Mouse (Mus musculus) brain, embryonic 14.5 days (tissue): Measurements from ENCODE around the gene Rnf220. TPM values are rescaled to one million over a fixed set of nuclear protein-coding genes. Genes with fewer than 3 reads are reported as not detected.

Source experiments
- DNase-seq: peaks from one replicate; pipeline ENCODE4 v3.0.0-alpha.2; 2011; ENCODE audit warnings: low read depth
- CTCF ChIP-seq: fragments of 200-500 bp; IDR thresholded peaks from 2 replicates; pipeline ENCODE4 v1.5.1; 2012; ENCODE audit warnings: inconsistent platforms, mild to moderate bottlenecking, moderate library complexity, borderline replicate concordance; ENCODE audit not compliant: insufficient read depth, insufficient read length; ENCODE audit errors: extremely low read depth
- POLR2A ChIP-seq: fragments of 200-500 bp; IDR thresholded peaks from 2 replicates; pipeline ENCODE4 v1.6.1; 2012; ENCODE audit warnings: mild to moderate bottlenecking, inconsistent platforms, borderline replicate concordance; ENCODE audit not compliant: poor library complexity, insufficient read depth, insufficient read length, severe bottlenecking; ENCODE audit errors: extremely low read depth
- polyA plus RNA-seq: library from polyadenylated mRNA; depleted of rRNA; stranded (reverse); fragments of >200 nt; gene quantifications from 2 replicates; pipeline ENCODE4 v1.2.3, GENCODE M21; 2012

Rnf220 gene
- polyA plus RNA-seq, 1 experiment = 183 TPM

- TF ChIP-seq CTCF = no peak
- no peak for TF ChIP-seq POLR2A
- DNase-seq = peak; percentile 81
Observed at GRCm38 (mm10) chr4:117405211-117405610, 91.6 kb downstream of the Rnf220 start.

DNA sequence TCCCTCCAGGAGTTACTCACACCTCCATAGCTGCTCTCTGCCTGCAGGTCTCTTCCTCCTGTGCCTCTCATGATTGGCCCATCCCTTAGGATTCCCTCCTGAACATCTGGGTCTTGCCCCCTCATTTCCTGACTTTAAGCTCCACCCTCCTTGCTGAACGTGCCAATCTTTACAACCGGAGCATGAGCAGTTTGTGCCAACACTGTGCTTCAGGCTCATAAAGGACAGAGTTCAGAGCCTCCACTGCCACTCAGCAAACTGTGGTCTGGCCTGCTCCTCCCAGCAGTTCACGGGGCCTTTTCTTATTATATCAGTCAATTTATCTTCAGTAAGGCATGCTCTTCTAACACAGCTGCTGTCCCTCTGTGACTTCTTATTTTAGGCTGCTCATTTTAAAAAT, 93.4 kb downstream of the Rnf220 start:
- no peak for DNase-seq
- TF ChIP-seq POLR2A = no peak
- TF ChIP-seq CTCF = no peak

DNA sequence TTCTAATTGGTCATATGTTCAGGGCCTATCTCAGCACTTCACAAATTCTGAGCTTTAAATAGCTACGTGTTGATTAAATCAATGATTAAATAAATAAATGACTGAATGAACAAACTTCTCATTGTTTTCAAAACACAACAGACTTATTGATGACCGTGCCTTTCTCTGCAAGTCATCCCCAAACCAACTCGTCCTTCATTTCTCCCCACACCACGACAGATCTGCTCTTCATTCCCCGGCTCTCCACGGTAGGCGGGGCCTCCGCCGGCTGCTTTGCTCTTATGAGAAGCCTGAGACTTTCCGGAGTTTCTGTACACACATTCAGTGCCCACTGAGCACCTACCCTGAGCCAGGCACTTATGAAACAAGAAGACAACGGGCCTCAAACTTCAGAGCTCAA, 99.7 kb downstream of the Rnf220 start:
- TF ChIP-seq CTCF (no peak), POLR2A (no peak)
- no peak for DNase-seq

GRCm38 (mm10) chr4:117393027-117393426, 103.8 kb downstream of the Rnf220 start:
- TF ChIP-seq CTCF = no peak
- TF ChIP-seq POLR2A = no peak
- no peak for DNase-seq

- DNase-seq = no peak
- TF ChIP-seq POLR2A (no peak), CTCF (no peak)
Observed at GRCm38 (mm10) chr4:117392391-117392790, 104.5 kb downstream of the Rnf220 start.

GRCm38 (mm10) chr4:117391966-117392365, 104.9 kb downstream of the Rnf220 start:
- TF ChIP-seq CTCF = no peak
- TF ChIP-seq POLR2A = no peak
- peak; percentile 49 for DNase-seq

DNA sequence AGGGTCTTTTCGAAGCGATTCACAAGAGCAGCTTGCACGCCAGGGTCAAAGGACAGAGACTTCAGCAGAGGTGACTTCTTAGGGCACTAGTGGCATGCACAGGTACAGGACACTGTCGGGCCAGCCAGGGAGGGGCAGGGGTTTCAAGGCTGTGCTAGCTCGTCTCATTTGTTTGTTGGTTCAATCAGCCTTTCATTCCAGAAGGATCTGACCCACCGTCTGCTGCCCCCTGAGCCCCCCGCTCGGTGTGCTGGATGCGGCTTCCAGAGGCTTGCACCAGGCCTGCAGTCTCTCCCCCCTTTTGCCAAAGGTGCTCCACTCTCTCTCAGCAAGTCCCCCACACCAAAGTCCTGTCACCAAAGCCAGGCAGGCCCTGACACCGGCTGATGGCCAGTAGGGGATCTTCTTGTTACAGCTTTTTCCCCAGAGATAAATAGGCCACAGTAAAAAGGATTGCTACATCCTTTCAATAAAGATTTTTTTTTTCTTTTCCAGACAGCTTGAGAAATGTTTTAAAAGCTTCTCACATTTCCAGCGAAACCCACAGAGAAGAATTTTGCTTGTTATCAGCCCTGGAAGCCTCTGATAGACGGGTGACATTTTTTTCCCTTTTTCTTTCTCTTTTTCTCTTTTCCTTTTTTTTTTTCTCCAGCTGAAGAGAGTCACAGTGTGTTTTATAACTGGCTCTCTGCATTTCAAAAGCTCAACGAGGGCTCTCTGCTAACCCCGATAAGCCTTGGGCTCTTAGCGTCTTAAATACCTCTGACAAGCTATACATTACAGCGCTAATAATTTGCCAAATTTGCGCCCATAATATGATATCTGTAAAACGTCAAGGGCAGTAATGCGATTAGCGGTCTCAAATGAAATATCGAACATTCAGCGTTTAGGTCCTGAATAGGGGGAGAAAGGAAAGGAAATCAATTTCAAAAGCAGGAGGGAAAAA, 105.7 kb downstream of the Rnf220 start:
- DNase-seq = peak; percentile 66
- no peak for TF ChIP-seq POLR2A
- TF ChIP-seq CTCF = no peak

DNA sequence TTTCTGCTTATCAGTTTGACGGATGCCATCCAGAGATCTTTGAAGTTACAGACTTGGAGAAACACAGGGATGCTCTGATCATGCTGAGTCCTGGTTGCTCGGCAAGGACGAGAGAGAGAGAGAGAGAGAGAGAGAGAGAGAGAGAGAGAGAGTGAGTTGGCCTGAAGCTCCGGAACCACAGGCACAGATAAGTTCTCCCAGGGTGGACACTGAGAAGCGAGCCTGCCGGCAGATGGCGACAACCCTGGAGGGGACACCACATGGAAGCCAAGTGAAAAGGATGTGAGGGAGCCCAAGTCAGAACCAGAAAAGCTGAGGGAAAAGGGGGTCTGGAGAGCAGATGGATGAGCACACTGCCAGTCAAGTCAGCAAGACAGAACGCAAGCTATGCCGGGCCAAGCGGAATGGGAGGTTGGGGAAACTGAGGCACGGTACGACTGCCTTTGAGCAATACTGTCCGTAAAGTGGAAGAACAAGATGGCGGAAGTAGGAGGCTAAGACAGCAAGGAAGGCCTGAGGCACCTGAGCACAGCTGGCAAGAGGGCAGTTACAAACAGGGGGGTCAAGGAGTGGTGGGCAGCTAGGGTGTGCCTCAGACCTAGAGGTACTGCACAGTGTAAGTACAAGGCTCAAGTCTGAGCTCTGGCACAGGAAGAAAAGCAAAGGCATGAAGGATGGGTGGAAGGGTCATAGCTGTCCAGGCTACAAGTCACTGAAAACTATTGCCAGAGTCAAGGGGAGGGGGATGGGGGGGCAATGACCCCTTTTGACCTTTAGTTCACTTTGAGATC, 107.4 kb downstream of the Rnf220 start:
- TF ChIP-seq CTCF (peak; percentile 35; the same call in 1 of the 2 replicates), POLR2A (no peak)
- no peak for DNase-seq

DNA sequence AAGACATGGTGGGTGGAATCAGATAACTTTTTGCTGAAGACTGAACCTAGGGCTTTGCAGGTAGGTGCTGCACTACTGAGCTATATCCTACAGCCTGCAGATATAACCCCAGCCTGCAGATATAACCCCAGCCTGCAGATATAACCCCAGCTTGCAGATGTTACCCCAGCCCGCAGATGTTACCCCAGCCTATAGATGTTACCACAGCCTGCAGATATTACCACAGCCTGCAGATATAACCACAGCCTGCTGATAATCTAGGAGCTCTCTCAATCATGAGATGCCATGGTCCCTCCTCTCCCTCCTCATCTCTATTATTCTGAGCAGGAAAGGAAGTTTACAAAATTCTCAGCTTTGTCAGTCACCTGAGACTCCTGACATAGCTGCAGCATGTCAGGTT, 111.6 kb downstream of the Rnf220 start:
- TF ChIP-seq CTCF (no peak), POLR2A (no peak)
- no peak for DNase-seq

DNA sequence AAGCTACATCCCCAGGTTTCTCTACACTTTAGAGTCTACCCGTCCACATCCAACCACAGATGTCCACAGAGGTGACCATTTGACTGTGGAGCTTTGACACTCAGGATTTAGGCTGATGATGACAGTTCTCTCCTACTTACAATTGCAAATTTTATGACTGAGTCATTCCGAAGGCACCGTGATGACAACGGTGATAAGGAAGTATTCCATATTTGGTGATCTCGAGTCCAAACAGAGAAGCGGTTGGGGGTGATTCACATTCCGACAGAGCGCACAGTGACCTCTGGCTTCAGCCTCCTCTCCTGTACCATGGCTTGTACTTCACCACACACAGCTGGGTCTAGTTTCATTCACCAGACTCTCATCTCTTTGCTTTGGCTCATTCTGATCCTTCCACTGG, 115.0 kb downstream of the Rnf220 start:
- no peak for TF ChIP-seq POLR2A
- TF ChIP-seq CTCF = no peak
- no peak for DNase-seq

DNA sequence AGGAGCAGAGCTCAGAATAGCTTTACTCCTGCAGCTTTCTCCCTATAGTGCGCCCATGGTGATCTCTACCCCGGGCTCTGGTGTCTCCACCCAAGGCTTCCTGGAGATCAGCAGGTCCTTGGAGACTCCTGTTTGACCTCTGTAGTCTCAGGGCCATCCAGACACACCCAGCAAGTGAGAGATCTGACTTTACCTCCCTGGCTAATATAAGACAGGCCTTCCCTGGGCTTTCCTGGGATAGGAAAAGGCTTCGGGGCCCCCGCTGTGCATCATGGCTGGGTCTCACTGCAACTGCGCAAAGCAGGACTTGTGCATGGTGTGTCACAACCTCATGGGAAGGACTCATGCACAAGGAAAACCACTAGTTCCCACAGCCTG, 116.3 kb downstream of the Rnf220 start:
- DNase-seq = no peak
- TF ChIP-seq CTCF (no peak), POLR2A (no peak)

GRCm38 (mm10) chr4:117379803-117380557, 116.9 kb downstream of the Rnf220 start:
- TF ChIP-seq POLR2A (no peak), CTCF (no peak)
- peak; percentile 89 for DNase-seq
